Mouse (Mus musculus) retina, adult 2 months (tissue): Measurements from ENCODE around the gene Iqcc.

Experiments used
- DNase-seq: peaks from one replicate; pipeline ENCODE4 v3.0.0-alpha.2; 2012; ENCODE audit warnings: low read depth, low spot score

Gene Iqcc

DNA sequence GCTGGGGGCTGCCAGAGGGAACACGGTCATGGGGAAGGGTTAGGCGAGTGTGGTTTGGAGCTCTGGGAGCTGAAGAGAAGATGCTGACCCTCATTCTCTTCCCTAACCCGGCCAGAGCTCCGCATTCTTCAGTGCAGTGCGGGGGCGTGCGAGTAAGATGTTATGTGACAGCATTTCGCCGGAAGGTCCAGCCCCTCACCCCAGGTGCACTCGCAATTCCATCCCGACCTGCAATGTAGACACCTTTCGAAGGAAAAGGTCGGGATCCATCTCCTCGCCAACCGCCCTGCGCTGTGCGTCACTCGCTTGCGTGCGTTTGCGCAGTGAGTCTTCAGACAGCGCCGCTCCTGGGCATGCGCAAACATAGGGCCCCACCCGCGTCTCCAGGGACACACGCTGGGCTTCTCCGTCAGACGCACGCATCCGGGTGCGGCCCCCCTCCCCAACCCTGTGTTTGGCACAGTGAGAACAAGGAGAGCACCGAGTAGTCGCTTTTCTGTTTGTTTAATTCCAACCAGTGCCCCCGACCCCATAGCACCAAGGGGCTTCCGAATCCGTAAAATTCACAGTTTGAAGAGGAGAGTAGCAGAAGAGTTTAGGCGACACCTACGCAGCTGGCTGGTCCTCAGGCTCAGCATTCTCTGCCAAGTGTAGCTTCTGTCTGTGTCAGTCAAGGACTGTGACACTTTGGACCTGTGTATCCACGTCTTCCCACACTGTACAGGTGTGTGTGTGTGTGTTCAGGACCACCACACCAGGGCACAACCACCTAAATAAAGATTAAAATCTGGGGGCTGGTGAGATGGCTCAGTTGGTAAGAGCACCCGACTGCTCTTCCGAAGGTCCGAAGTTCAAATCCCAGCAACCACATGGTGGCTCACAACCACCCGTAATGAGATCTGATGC is at the start of gene Iqcc:
TSS of gene Iqcc (minus strand) at position 314 of the 906 bp plus-strand sequence.
- DNase-seq, result peak; percentile 87

DNA sequence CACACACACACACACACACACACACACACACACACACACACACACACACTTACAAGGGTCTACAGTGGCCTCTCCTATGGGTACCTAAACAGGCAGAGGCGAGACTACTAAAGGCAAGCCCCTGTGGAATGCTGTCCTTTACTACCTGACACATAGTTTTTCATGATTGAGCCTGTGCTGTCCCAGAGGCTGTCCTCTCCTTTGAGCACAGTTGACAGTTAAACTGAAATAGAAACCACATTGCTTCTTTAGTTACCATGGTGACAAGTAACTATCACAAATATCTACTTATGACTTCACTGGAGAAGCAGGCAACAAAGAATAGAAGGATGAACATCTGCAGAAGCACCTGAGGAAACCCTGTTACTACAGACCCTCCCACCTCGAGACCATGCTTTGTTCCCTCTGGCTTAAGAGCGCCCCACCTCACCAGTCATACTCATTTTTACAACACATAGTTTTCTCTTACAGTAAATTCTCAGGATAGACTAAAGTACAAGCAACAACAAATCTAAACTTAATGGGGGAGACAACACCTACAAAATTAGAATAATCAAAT is 43.4 kb upstream of the Iqcc start:
- DNase-seq, result no peak

DNA sequence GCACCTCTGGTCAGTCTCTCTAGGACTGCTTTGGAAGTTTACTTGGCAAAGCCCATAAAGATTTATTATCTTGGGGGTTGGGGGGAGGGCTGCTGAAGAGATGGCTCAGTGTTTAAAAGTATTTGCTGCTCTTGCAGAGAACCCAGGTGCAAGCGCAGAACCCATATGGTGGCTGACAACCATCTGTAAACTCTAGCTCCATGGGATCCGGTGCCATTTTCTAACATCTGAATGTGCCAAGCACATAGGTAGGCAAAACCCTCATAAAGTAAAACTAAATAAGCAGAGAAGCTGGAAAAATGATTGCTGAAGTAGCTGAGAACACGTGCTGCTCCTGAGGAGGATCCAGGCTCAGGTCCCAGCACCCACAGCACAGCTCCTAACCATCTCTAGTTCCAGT is 42.7 kb upstream of the Iqcc start:
- DNase-seq, result no peak

GRCm38 (mm10) chr4:129654770-129655169 is 35.9 kb upstream of the Iqcc start:
- DNase-seq, result no peak

GRCm38 (mm10) chr4:129650359-129650758 is 31.5 kb upstream of the Iqcc start:
- no peak for DNase-seq

GRCm38 (mm10) chr4:129648656-129649055 is 29.8 kb upstream of the Iqcc start:
- no peak for DNase-seq

GRCm38 (mm10) chr4:129645204-129645603 is 26.3 kb upstream of the Iqcc start:
- no peak for DNase-seq

- no peak for DNase-seq
Measured at GRCm38 (mm10) chr4:129641756-129642155, 22.9 kb upstream of the Iqcc start.

GRCm38 (mm10) chr4:129640638-129641467 is 22.0 kb upstream of the Iqcc start, which contains the start of gene Txlna:
Gene Txlna, minus strand, starts transcription at chr4:129641065.
- DNase-seq, result peak; percentile 90

DNA sequence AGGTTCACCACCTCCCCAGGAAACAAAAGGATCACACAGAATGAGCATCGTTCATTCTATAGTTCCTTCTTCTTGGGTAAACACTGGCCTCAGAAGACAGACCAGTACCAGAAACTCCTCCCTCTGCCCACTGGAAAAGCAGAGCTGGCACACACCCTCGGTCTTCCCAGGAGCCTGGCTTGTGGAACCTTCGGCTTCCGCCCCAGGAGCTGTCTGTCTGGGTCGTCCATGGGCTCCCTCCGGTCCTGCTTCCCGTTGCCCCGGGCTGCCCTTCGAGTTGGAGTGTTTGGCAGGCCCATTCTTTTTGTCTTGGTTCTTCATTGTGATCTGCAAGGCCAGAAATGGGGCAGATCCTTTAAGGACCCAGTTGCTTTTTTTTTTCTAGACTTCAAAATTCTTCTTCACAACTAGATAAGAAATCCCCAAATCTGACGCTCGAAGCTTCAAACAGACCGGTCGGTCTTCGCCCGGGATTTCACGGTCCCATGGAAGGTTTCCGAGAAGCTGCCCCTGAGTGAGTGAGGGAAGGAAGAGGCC is 21.3 kb upstream of the Iqcc start:
- DNase-seq, result no peak

GRCm38 (mm10) chr4:129639221-129639620 is 20.3 kb upstream of the Iqcc start:
- DNase-seq, result no peak

GRCm38 (mm10) chr4:129633852-129634251 is 15.0 kb upstream of the Iqcc start:
- DNase-seq, result no peak

DNA sequence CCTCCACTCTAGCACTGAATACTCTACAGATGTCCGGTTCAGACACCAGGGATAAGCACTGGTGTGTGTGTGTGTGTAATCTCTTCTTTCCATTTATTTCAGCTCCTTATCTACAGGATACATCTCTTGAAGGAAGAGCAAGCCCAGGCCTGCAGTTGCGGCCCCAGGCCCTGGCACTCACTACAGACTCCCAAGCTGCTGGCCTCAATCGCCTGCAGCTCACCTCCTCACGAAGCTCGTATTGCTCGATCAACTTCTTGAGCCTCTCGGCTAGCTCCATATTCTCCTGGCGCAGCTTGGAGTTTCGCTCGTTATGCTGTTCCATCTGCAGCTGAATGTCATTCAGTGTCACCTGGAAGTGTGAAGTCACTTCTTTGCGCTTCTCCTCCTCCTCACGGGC is 13.0 kb upstream of the Iqcc start:
- no peak for DNase-seq

GRCm38 (mm10) chr4:129630944-129631343 is 12.0 kb upstream of the Iqcc start:
- DNase-seq, result no peak

GRCm38 (mm10) chr4:129626035-129626434 is 7.1 kb upstream of the Iqcc start:
- DNase-seq, result no peak

GRCm38 (mm10) chr4:129625496-129625895 is 6.6 kb upstream of the Iqcc start:
- DNase-seq, result no peak

GRCm38 (mm10) chr4:129625029-129625370 is 6.1 kb upstream of the Iqcc start:
- DNase-seq, result no peak

- DNase-seq, result peak; percentile 64
Measured at GRCm38 (mm10) chr4:129624281-129625028, 5.6 kb upstream of the Iqcc start.

DNA sequence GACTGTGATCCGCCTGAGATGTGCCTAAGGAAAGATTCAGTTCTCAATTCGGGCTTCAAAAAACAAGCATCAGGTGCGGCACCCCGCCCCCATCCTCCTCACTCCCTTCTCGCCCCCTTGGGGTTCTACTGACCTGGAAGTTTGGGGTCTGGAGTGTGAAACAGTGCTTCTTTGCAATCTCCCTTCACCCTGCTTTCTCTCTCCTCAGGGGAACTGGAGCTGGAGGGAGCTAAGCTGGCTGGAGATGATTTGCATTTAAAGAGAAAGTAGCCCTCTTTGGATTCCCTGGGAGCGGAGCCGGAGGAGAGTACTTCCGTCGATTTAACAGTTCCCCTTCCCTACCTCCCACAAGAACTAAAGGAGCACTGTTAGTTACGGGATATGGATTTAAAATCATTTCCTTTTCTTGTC is 4.8 kb upstream of the Iqcc start, which contains the start of gene Ccdc28b:
TSS of gene Ccdc28b (minus strand) at position 267 of the 411 bp plus-strand sequence.
- peak; percentile 50 for DNase-seq

DNA sequence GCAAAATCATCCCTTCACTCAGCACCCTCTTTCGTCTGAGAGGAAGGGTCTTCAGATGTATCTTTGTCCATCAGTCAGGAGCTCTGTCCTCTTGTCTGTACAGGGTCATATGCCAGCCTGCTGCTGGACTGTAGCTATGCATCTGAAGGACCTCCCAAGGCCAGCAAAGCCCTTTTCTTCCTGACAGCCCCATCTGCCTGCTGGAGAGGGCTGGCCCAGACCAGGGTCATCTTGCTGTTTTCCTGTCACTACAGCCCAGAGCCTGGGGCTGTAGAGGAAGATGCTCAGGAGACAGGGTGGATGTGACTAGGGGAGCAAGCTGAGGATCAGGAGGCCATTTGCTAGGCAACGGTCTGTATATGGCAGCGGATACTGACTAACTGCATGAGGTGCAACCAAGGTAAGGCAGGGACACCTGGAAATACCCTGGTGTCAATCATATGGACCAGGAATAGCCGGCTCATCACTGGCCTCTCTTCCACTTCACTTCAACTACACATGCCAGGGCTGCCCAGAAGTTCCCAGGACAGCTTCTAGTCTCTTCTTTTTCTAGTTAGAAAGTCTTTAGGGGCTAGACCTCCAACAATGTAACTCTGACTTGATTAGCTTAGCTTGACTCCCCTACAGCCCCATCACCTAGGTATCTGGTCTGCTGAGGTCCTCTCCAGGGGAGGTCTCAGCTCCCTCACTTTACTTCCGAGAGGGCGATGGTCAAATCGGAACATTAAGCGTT is 4.1 kb upstream of the Iqcc start:
- no peak for DNase-seq
